Mouse (Mus musculus) skeletal muscle tissue, adult 2 months (tissue): ENCODE results near the gene Slc6a2.
A peak's percentile ranks its signal among the peaks of the same experiment; 100 is the strongest.

Experiments used
- DNase-seq: peaks from one replicate; pipeline ENCODE4 v3.0.0-alpha.2; 2012; ENCODE audit warnings: low read depth, low spot score

Gene Slc6a2

GRCm38 (mm10) chr8:93030664-93031063 lies 70.8 kb downstream of the Slc6a2 start:
- DNase-seq, result no peak

GRCm38 (mm10) chr8:93038831-93039230 lies 79.0 kb downstream of the Slc6a2 start:
- DNase-seq, result no peak

- DNase-seq, result peak; percentile 27
Observed at GRCm38 (mm10) chr8:93040256-93040655, 80.4 kb downstream of the Slc6a2 start.

GRCm38 (mm10) chr8:93040776-93041567 lies 81.1 kb downstream of the Slc6a2 start:
- peak; percentile 81 for DNase-seq

GRCm38 (mm10) chr8:93043083-93043482 lies 83.2 kb downstream of the Slc6a2 start:
- DNase-seq, result no peak

GRCm38 (mm10) chr8:93048092-93048491 lies 88.2 kb downstream of the Slc6a2 start, which contains the start of gene Ces1a:
Ces1a (minus strand) TSS chr8:93048192.
- DNase-seq, result no peak

GRCm38 (mm10) chr8:93048510-93049416 lies 88.9 kb downstream of the Slc6a2 start:
- DNase-seq, result peak; percentile 21
